Mouse (Mus musculus) hindbrain, embryonic 12.5 days (tissue): Measurements from ENCODE around the gene Ints14. TPM values are rescaled to one million over a fixed set of nuclear protein-coding genes. Genes with fewer than 3 reads are reported as not detected.

Experiments
- ATAC-seq: fragments of 200-750 bp; cut with Nextera tagmentation; 2 replicates; pipeline ENCODE4 v1.8.0; 2017; ENCODE audit warnings: moderate TSS enrichment; ENCODE audit not compliant: low FRiP score
- H3K27ac ChIP-seq: fragments of 300-500 bp; sonication (generic); 2 replicates; pipeline ENCODE4 v1.5.1; 2016; ENCODE audit warnings: mild to moderate bottlenecking
- H3K27me3 ChIP-seq: fragments of 300-500 bp; sonication (generic); 2 replicates; pipeline ENCODE4 v1.6.1; 2016; ENCODE audit warnings: mild to moderate bottlenecking
- H3K36me3 ChIP-seq: fragments of 300-500 bp; sonication (generic); 2 replicates; pipeline ENCODE4 v1.6.1; 2016; ENCODE audit warnings: mild to moderate bottlenecking
- H3K4me1 ChIP-seq: fragments of 300-500 bp; sonication (generic); 2 replicates; pipeline ENCODE4 v1.6.1; 2016
- H3K4me2 ChIP-seq: fragments of 300-500 bp; sonication (generic); replicated peaks from 2 replicates; pipeline ENCODE4 v1.6.1; 2016; ENCODE audit warnings: mild to moderate bottlenecking
- H3K4me3 ChIP-seq: fragments of 300-500 bp; sonication (generic); 2 replicates; pipeline ENCODE4 v1.5.1; 2016; ENCODE audit warnings: mild to moderate bottlenecking
- H3K9ac ChIP-seq: fragments of 300-500 bp; sonication (generic); 2 replicates; pipeline ENCODE4 v1.6.1; 2016; ENCODE audit warnings: mild to moderate bottlenecking, moderate library complexity
- H3K9me3 ChIP-seq: fragments of 300-500 bp; sonication (generic); replicated peaks from 2 replicates; pipeline ENCODE4 v1.6.1; 2016; ENCODE audit warnings: mild to moderate bottlenecking
- WGBS: fragments of 180-500 bp; shearing (Covaris S2); methylation state at CpG from one replicate; pipeline ENCODE4 v1.1.7; 2016; 5-methylcytosine and 5-hydroxymethylcytosine counted together
- polyA plus RNA-seq: library from polyadenylated mRNA; unstranded; fragments of >200 nt; fragmentation: Nextera tagmentation; extraction: Ambion mirVana; gene quantifications from 2 replicates; pipeline ENCODE4 v1.2.1, GENCODE M21; 2016

Ints14 gene
- polyA plus RNA-seq, 1 experiment from 2014 or later: 49.6 TPM

GRCm38 (mm10) chr9:65015461-65016222, 54.9 kb downstream of the Ints14 start:
- Histone ChIP-seq H3K4me2 (no peak overlapping the region), H3K9me3 (no peaks in the 10 kb centered on the region), H3K4me1 (peaks cover 53% of the 10 kb centered on the region), H3K9ac (no peak overlapping the region), H3K36me3 (peaks cover under 1% of the 10 kb centered on the region; the same call in 1 of the 2 replicates), H3K27me3 (no peaks in the 10 kb centered on the region), H3K4me3 (no peak overlapping the region), H3K27ac (peak overlapping the region; percentile 32; the same call in 1 of the 2 replicates)
- no peak for ATAC-seq
- WGBS: 82% methylated on average over 7 of the region's 7 CpGs

DNA sequence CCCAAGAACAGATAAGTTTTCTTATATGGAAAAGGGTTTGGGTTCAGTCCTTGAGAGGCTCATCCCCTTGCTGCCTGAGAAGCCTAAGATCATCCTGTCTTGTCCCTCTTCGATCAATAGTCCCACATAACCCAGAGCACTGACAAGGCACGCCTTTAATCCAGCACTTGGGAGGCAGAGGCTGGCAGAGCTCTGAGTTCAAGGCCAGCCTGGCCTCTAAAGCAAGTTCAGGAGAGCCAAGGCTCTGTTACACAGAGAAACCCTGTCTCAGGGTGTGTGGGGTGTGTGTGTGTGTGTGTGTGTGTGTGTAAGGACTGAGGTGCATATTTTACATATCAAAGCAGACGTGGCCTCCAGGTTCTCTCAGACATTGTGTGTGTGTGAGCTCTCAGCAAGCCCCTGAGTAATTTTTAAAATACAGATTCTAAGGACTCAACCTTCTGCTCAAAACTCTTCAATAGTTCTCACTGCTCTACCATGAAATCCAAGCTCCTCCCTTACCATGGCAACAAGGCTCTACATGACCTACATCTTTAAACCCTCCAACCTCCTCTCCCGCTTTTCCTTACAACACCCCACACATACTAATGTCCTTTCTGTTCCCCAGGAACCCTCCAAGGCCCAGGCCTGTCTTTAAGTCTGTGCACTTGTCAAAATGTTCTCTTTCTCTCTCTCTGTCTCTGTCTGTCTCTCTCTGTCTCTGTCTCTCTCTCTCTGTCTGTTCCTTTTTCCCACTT, 55.7 kb downstream of the Ints14 start:
- H3K9me3 ChIP-seq: no peaks in the 10 kb centered on the region
- no peak overlapping the region for H3K4me2 ChIP-seq
- 75% methylated on average over 4 of the region's 4 CpGs for WGBS
- no peaks in the 10 kb centered on the region for H3K36me3 ChIP-seq
- no peak for ATAC-seq
- H3K27ac ChIP-seq: peak overlapping the region; percentile 32; the same call in 1 of the 2 replicates
- peaks cover 53% of the 10 kb centered on the region for H3K4me1 ChIP-seq
- H3K27me3 ChIP-seq: no peaks in the 10 kb centered on the region
- no peak overlapping the region for H3K9ac ChIP-seq
- no peak overlapping the region for H3K4me3 ChIP-seq

DNA sequence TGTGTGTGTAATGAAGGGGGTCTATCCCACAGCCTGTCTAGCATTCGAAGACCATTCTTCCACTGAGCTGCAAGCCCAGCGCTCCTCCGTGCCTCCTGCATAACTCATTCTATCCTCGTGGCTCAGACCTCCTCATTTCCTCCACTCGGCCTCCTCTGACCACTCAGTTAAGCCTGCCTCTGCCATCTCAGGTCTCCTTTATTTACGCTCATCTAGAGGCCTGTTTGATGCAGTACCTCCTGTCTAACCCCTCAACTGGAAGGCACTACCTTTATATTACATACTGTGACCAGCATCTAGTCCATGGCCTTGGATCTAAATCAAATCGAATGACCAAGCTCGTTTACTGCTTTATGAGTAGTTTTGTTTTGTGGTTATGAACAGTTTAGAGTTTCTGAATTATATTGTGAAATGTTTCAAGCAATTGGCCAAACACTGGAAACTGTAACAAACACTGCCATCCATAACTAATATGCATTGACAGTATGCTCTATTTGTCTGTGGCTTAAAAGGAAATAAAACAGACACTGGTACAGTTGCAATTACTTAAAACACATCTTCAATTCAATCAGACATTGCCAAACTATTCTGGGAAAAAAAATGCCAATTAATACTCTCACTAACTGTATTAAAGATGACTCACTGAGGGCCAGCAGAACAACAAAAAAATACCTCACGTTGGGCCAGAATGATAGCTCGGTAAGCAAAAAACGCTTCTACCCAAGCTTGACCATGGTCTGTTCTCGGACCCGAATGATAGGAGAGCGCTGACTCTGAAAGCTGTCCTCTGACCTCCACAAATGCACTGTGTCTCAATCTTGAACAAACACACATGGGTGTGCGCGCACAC, 56.5 kb downstream of the Ints14 start:
- no peaks in the 10 kb centered on the region for H3K36me3 ChIP-seq
- no peak overlapping the region for H3K4me2 ChIP-seq
- no peaks in the 10 kb centered on the region for H3K9me3 ChIP-seq
- H3K4me1 ChIP-seq: peaks cover 56% of the 10 kb centered on the region
- H3K27ac ChIP-seq: no peak overlapping the region
- no peak overlapping the region for H3K9ac ChIP-seq
- WGBS: 86% methylated on average over 16 of the region's 16 CpGs
- no peak for ATAC-seq
- no peak overlapping the region for H3K4me3 ChIP-seq
- H3K27me3 ChIP-seq: no peaks in the 10 kb centered on the region

GRCm38 (mm10) chr9:65017896-65018295, 57.2 kb downstream of the Ints14 start:
- H3K4me3 ChIP-seq: no peak overlapping the region
- peaks cover 61% of the 10 kb centered on the region for H3K4me1 ChIP-seq
- no peak overlapping the region for H3K27ac ChIP-seq
- WGBS: 88% methylated on average over 4 of the region's 4 CpGs
- 0 out of 2 replicates have a peak overlapping the region, but pooled peaks have one; percentile 8 for H3K9ac ChIP-seq
- no peaks in the 10 kb centered on the region for H3K9me3 ChIP-seq
- H3K36me3 ChIP-seq: no peaks in the 10 kb centered on the region
- 0 out of 2 replicates have a peak overlapping the region, but pooled peaks have one; percentile 1 for H3K4me2 ChIP-seq
- H3K27me3 ChIP-seq: no peaks in the 10 kb centered on the region
- no peak for ATAC-seq

GRCm38 (mm10) chr9:65018588-65019121, 58.0 kb downstream of the Ints14 start:
- no peak overlapping the region for H3K9ac ChIP-seq
- WGBS: 77% methylated on average over 3 of the region's 3 CpGs
- H3K4me1 ChIP-seq: peaks cover 61% of the 10 kb centered on the region
- ATAC-seq: no peak
- peak overlapping the region; percentile 3; the same call in 1 of the 2 replicates for H3K4me2 ChIP-seq
- no peak overlapping the region for H3K4me3 ChIP-seq
- no peaks in the 10 kb centered on the region for H3K36me3 ChIP-seq
- H3K27me3 ChIP-seq: no peaks in the 10 kb centered on the region
- H3K9me3 ChIP-seq: no peaks in the 10 kb centered on the region
- no peak overlapping the region for H3K27ac ChIP-seq

- no peaks in the 10 kb centered on the region for H3K27me3 ChIP-seq
- H3K36me3 ChIP-seq: no peaks in the 10 kb centered on the region
- H3K4me2 ChIP-seq: peak overlapping the region; percentile 82
- H3K4me1 ChIP-seq: peaks cover 61% of the 10 kb centered on the region
- H3K4me3 ChIP-seq: no peak overlapping the region
- H3K9me3 ChIP-seq: no peaks in the 10 kb centered on the region
- H3K27ac ChIP-seq: no peak overlapping the region
- no peak overlapping the region for H3K9ac ChIP-seq
- WGBS: 60% methylated on average over 3 of the region's 3 CpGs
- ATAC-seq: no peak
Observed at GRCm38 (mm10) chr9:65019146-65019545, 58.4 kb downstream of the Ints14 start.

- ATAC-seq: no peak
- WGBS: 76% methylated on average over 4 of the region's 4 CpGs
- H3K27ac ChIP-seq: no peak overlapping the region
- H3K4me1 ChIP-seq: peaks cover 61% of the 10 kb centered on the region
- no peaks in the 10 kb centered on the region for H3K9me3 ChIP-seq
- H3K27me3 ChIP-seq: no peaks in the 10 kb centered on the region
- no peaks in the 10 kb centered on the region for H3K36me3 ChIP-seq
- H3K9ac ChIP-seq: peak overlapping the region; percentile 98
- H3K4me3 ChIP-seq: peak overlapping the region; percentile 98
- peak overlapping the region; percentile 82 for H3K4me2 ChIP-seq
Observed at GRCm38 (mm10) chr9:65020128-65020527, 59.4 kb downstream of the Ints14 start.

DNA sequence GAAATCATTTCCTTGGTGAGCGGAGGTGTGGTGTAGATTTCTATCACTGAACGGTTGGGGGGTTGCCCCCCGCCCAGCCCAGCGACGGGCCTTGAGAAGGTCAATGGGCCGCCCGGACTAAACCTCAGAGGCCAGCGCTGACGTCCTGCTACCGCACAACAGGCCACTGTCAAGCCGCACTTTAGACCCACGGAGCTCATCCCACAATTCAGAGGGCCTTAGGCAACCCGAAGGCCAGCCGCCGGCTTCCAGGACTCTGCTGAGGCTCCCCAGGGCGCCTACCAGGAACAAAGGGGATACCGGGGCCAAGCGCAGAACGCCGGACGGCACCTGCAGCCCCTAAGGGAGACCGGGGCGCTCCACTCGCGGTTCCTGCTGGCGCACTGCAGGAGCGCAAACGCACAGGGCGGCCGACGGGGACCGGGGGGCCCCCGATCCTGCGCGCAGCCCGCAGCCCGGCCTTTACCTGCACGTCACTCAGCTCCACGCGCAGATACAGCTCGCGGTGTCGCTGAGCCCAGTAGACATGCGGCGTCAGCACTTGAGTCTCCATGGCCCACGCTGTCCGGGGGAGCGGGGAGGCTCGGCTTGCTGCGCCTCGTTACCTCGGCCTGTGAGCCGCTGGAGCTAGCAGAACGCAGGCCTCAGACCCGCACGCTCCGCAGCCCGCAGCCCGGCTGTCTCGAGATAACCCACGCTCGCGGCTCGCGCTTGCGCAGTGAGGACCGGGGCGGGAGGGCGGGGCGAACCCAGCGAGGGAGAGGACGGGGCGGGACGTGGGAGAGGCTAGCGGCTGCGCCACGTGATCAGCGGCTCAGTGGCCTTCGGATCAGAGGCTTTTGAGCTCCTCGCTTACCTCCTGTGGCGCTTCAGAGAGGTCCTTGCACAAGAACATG, 60.5 kb downstream of the Ints14 start, which contains the start of gene Hacd3:
TSS of gene Hacd3 (minus strand) at position 703 of the 896 bp plus-strand sequence.
- H3K9me3 ChIP-seq: no peaks in the 10 kb centered on the region
- peak; percentile 94 for ATAC-seq
- under 1% methylated on average over 81 of the region's 81 CpGs for WGBS
- H3K4me3 ChIP-seq: peak within 1 kb of the TSS; percentile 98
- H3K4me2 ChIP-seq: peak within 1 kb of the TSS; percentile 82
- H3K27ac ChIP-seq: peak within 1 kb of the TSS; percentile 90
- H3K4me1 ChIP-seq: peaks cover 51% of the 10 kb centered on the region
- peak within 1 kb of the TSS; percentile 98 for H3K9ac ChIP-seq
- no peaks in the 10 kb centered on the region for H3K27me3 ChIP-seq
- no peaks in the 10 kb centered on the region for H3K36me3 ChIP-seq

- H3K9ac ChIP-seq: peak overlapping the region; percentile 98
- H3K27ac ChIP-seq: peak overlapping the region; percentile 90
- peak overlapping the region; percentile 82 for H3K4me2 ChIP-seq
- H3K36me3 ChIP-seq: no peaks in the 10 kb centered on the region
- ATAC-seq: no peak; the same call in 1 of the 2 replicates
- peaks cover 43% of the 10 kb centered on the region for H3K4me1 ChIP-seq
- 23% methylated on average over 9 of the region's 9 CpGs for WGBS
- no peaks in the 10 kb centered on the region for H3K27me3 ChIP-seq
- peak overlapping the region; percentile 98 for H3K4me3 ChIP-seq
- H3K9me3 ChIP-seq: no peaks in the 10 kb centered on the region
Observed at GRCm38 (mm10) chr9:65021887-65022579, 61.3 kb downstream of the Ints14 start.

- H3K27me3 ChIP-seq: no peaks in the 10 kb centered on the region
- no peaks in the 10 kb centered on the region for H3K36me3 ChIP-seq
- H3K4me1 ChIP-seq: peaks cover 38% of the 10 kb centered on the region
- 75% methylated on average over 4 of the region's 4 CpGs for WGBS
- peak overlapping the region; percentile 98; the same call in 1 of the 2 replicates for H3K9ac ChIP-seq
- no peak for ATAC-seq
- H3K4me2 ChIP-seq: no peak overlapping the region
- H3K4me3 ChIP-seq: no peak overlapping the region
- peak overlapping the region; percentile 90; the same call in 1 of the 2 replicates for H3K27ac ChIP-seq
- no peaks in the 10 kb centered on the region for H3K9me3 ChIP-seq
Observed at GRCm38 (mm10) chr9:65022580-65023135, 62.0 kb downstream of the Ints14 start.
